In genomic region chr5:130120904-130121303, GRCm38 (mm10) we compare ENCODE assay signal across 8 mouse cellular contexts. TPM values are rescaled to one million over a fixed set of nuclear protein-coding genes. Genes with fewer than 3 reads are reported as not detected.
DNase-seq lines count a peak whose midpoint lies in the region; ATAC-seq and TF ChIP-seq lines count a peak whose summit lies in the region.

No protein-coding gene starts in this region.

- no peaks in the 10 kb centered on the region for H3K9me3 ChIP-seq in midbrain, embryonic 13.5 days
- H3K9me3 ChIP-seq in midbrain, embryonic 15.5 days: no peaks in the 10 kb centered on the region
- no peaks in the 10 kb centered on the region for H3K9me3 ChIP-seq in intestine, embryonic 16.5 days (ENCODE audit: control insufficient read depth, low read length)
- H3K9me3 ChIP-seq in stomach, postnatal 0 days (ENCODE audit: control insufficient read depth, low read length): no peaks in the 10 kb centered on the region

- peak; percentile 58 for DNase-seq in adrenal gland, postnatal 10 days
- DNase-seq in adrenal gland, postnatal 4 days (ENCODE audit: low spot score in 2 of 2): no peak
- DNase-seq in stomach, postnatal 0 days (ENCODE audit: low spot score): peak; percentile 46
- DNase-seq in urinary bladder, postnatal 10 days (ENCODE audit: low spot score): no peak
- DNase-seq in spleen, postnatal 4 days (ENCODE audit: low spot score in 2 of 2): no peak

- WGBS in midbrain, embryonic 13.5 days: 56% methylated on average over 6 of the region's 6 CpGs
- 56% methylated on average over 6 of the region's 6 CpGs for WGBS in midbrain, embryonic 15.5 days
- WGBS in intestine, embryonic 16.5 days: 51% methylated on average over 6 of the region's 6 CpGs
- 40% methylated on average over 6 of the region's 6 CpGs for WGBS in stomach, postnatal 0 days

- 0 out of 2 replicates have a peak, but pooled peaks have one; percentile 48 for ATAC-seq in midbrain, embryonic 13.5 days
- ATAC-seq in midbrain, embryonic 15.5 days (replicated peaks): no peak
- peak; percentile 80 for ATAC-seq in intestine, embryonic 16.5 days
- peak; percentile 78 for ATAC-seq in stomach, postnatal 0 days (ENCODE audit: low FRiP score, low TSS enrichment)

- no peak for TF ChIP-seq EP300 in stomach, postnatal 0 days (optimal IDR thresholded peaks at IDR 0.05)

- H3K4me1 ChIP-seq in midbrain, embryonic 13.5 days (replicated peaks): peaks cover 10% of the 10 kb centered on the region; the same call in 1 of the 2 replicates
- no peaks in the 10 kb centered on the region for H3K4me1 ChIP-seq in midbrain, embryonic 15.5 days
- H3K4me1 ChIP-seq in intestine, embryonic 16.5 days (ENCODE audit: control insufficient read depth, insufficient read depth, low read length): no peaks in the 10 kb centered on the region
- H3K4me1 ChIP-seq in stomach, postnatal 0 days (replicated peaks; ENCODE audit: control insufficient read depth, insufficient read depth): peaks cover 3% of the 10 kb centered on the region; the same call in 1 of the 2 replicates

- peaks cover 4% of the 10 kb centered on the region; the same call in 1 of the 2 replicates for H3K36me3 ChIP-seq in midbrain, embryonic 13.5 days
- no peaks in the 10 kb centered on the region for H3K36me3 ChIP-seq in midbrain, embryonic 15.5 days (replicated peaks)
- H3K36me3 ChIP-seq in intestine, embryonic 16.5 days (ENCODE audit: control insufficient read depth, insufficient read depth, low read length): no peaks in the 10 kb centered on the region
- no peaks in the 10 kb centered on the region for H3K36me3 ChIP-seq in stomach, postnatal 0 days (ENCODE audit: control insufficient read depth, insufficient read depth, low read length)

- no peak overlapping the region for H3K4me3 ChIP-seq in midbrain, embryonic 13.5 days (replicated peaks)
- no peak overlapping the region for H3K4me3 ChIP-seq in midbrain, embryonic 15.5 days
- H3K4me3 ChIP-seq in intestine, embryonic 16.5 days (ENCODE audit: low read length): no peak overlapping the region
- H3K4me3 ChIP-seq in stomach, postnatal 0 days (ENCODE audit: low read depth, low read length): no peak overlapping the region

- no peak overlapping the region for H3K4me2 ChIP-seq in midbrain, embryonic 13.5 days (replicated peaks)
- no peak overlapping the region for H3K4me2 ChIP-seq in midbrain, embryonic 15.5 days
- H3K4me2 ChIP-seq in intestine, embryonic 16.5 days (ENCODE audit: low read depth, low read length): no peak overlapping the region
- H3K4me2 ChIP-seq in stomach, postnatal 0 days (replicated peaks; ENCODE audit: low read depth): no peak overlapping the region

- H3K27ac ChIP-seq in midbrain, embryonic 13.5 days: 0 out of 2 replicates have a peak overlapping the region, but pooled peaks have one; percentile 32
- H3K27ac ChIP-seq in midbrain, embryonic 15.5 days: no peak overlapping the region
- H3K27ac ChIP-seq in intestine, embryonic 16.5 days (ENCODE audit: low read length): no peak overlapping the region
- 0 out of 2 replicates have a peak overlapping the region, but pooled peaks have one; percentile 40 for H3K27ac ChIP-seq in stomach, postnatal 0 days (replicated peaks)

- no peak for TF ChIP-seq CTCF in stomach, postnatal 0 days (IDR thresholded peaks at IDR 0.05; ENCODE audit: low read depth)

- H3K27me3 ChIP-seq in midbrain, embryonic 13.5 days: no peaks in the 10 kb centered on the region
- H3K27me3 ChIP-seq in midbrain, embryonic 15.5 days (replicated peaks): no peaks in the 10 kb centered on the region
- H3K27me3 ChIP-seq in intestine, embryonic 16.5 days (replicated peaks; ENCODE audit: control insufficient read depth, insufficient read depth, low read length): no peaks in the 10 kb centered on the region
- H3K27me3 ChIP-seq in stomach, postnatal 0 days (ENCODE audit: control insufficient read depth, insufficient read depth, low read length): no peaks in the 10 kb centered on the region

- no peak overlapping the region for H3K9ac ChIP-seq in midbrain, embryonic 13.5 days (replicated peaks)
- H3K9ac ChIP-seq in midbrain, embryonic 15.5 days: no peak overlapping the region
- no peak overlapping the region for H3K9ac ChIP-seq in intestine, embryonic 16.5 days (ENCODE audit: low read depth, low read length)
- H3K9ac ChIP-seq in stomach, postnatal 0 days (ENCODE audit: low read length): no peak overlapping the region

RNA-seq across cellular contexts. Expression of gene Kctd7, which starts 23.8 kb away (rescaled TPM):
- total RNA-seq in adrenal gland, postnatal 10 days (2021): 1 to 10 TPM; 5.3 to 8.5 TPM
- total RNA-seq in adrenal gland, postnatal 4 days (2021): 1 to 10 TPM; 7.8 to 9.4 TPM
- polyA plus RNA-seq in midbrain, embryonic 13.5 days (2015; fragmentation: Nextera tagmentation; extraction: Ambion mirVana): 11.0 and 12.2 TPM in 2 replicates
- 18.0 and 19.9 TPM in 2 replicates for polyA plus RNA-seq in midbrain, embryonic 15.5 days (2015; fragmentation: Nextera tagmentation; extraction: Ambion mirVana)
- 3.7 and 4.1 TPM in 2 replicates for polyA plus RNA-seq in intestine, embryonic 16.5 days (2015; fragmentation: Nextera tagmentation; extraction: Ambion mirVana)
- polyA plus RNA-seq in stomach, postnatal 0 days (2015; fragmentation: Nextera tagmentation; extraction: Ambion mirVana): 2.3 and 2.4 TPM in 2 replicates

RNA-seq across cellular contexts. Expression of gene Tpst1, which starts 47.8 kb away (rescaled TPM):
- total RNA-seq in adrenal gland, postnatal 10 days (2021): 10 to 100 TPM; 35.1 to 40.0 TPM
- total RNA-seq in adrenal gland, postnatal 4 days (2021): 10 to 100 TPM; 41.7 to 43.8 TPM
- 47.4 and 51.0 TPM in 2 replicates for polyA plus RNA-seq in midbrain, embryonic 13.5 days (2015; fragmentation: Nextera tagmentation; extraction: Ambion mirVana)
- polyA plus RNA-seq in midbrain, embryonic 15.5 days (2015; fragmentation: Nextera tagmentation; extraction: Ambion mirVana): 54.7 and 59.4 TPM in 2 replicates
- polyA plus RNA-seq in intestine, embryonic 16.5 days (2015; fragmentation: Nextera tagmentation; extraction: Ambion mirVana): 46.4 and 51.7 TPM in 2 replicates
- 44.5 and 47.3 TPM in 2 replicates for polyA plus RNA-seq in stomach, postnatal 0 days (2015; fragmentation: Nextera tagmentation; extraction: Ambion mirVana)

RNA-seq across cellular contexts. Expression of gene Rabgef1, which starts 50.7 kb away (rescaled TPM):
- 10 to 100 TPM; 35.6 to 41.5 TPM for total RNA-seq in adrenal gland, postnatal 10 days (2021)
- 10 to 100 TPM; 36.5 to 43.2 TPM for total RNA-seq in adrenal gland, postnatal 4 days (2021)
- 39.7 and 40.3 TPM in 2 replicates for polyA plus RNA-seq in midbrain, embryonic 13.5 days (2015; fragmentation: Nextera tagmentation; extraction: Ambion mirVana)
- polyA plus RNA-seq in midbrain, embryonic 15.5 days (2015; fragmentation: Nextera tagmentation; extraction: Ambion mirVana): 41.1 and 46.4 TPM in 2 replicates
- polyA plus RNA-seq in intestine, embryonic 16.5 days (2015; fragmentation: Nextera tagmentation; extraction: Ambion mirVana): 26.1 and 26.8 TPM in 2 replicates
- polyA plus RNA-seq in stomach, postnatal 0 days (2015; fragmentation: Nextera tagmentation; extraction: Ambion mirVana): 33.0 and 33.6 TPM in 2 replicates

Comparison
In these comparisons a context has a peak if more than half of its experiments do, and no peak if none do; other contexts are left out.
1. DNase-seq: peak in adrenal gland, postnatal 10 days (single experiment) and stomach, postnatal 0 days (single experiment); none in adrenal gland, postnatal 4 days (0 of 2), urinary bladder, postnatal 10 days (single experiment) and spleen, postnatal 4 days (0 of 2).
2. H3K27ac ChIP-seq: peak in midbrain, embryonic 13.5 days (single experiment) and stomach, postnatal 0 days (single experiment); none in midbrain, embryonic 15.5 days (single experiment) and intestine, embryonic 16.5 days (single experiment).